Mouse (Mus musculus): ENCODE measurements around the gene Usp48. TPM values are rescaled to one million over a fixed set of nuclear protein-coding genes. Genes with fewer than 3 reads are reported as not detected.

Gene Usp48
- polyA plus RNA-seq, 1 experiment from 2014 or later = 70.6 TPM

DNA sequence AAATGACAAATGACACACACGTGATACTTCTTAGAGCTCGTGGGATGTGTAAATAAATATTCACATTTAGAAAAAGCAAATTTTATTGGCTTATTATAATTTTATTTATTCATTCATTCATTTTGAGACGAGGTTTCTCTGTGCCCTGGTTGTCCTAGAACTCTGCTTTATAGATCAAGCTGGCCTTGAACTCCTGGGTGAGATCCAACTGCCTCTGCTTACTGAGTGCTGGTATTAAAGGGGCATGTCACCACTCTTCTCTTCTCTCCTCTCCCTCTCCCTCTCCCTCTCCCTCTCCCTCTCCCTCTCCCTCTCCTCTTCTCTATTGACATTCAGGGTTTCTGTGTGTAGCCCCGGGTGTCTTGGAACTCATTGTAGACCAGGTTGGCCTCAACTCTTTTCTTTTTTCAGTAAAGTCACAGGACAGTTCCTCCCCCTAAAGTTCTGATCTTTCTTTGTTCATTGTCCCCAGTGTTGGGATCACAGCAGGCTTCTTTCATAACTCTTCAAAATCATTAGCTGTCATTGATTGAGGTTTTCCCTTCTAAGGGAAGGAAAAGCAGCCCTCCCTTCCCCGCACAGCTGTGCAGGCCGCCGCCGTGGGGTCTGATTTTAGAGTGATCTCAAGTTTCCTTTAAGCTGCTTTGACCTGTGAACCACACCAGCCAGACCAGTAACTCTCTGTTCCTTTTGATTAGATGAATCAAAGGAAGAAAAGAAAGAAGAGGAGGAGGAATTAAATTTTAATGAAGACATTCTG, 34.1 kb downstream of the Usp48 start:
- WGBS = 39% methylated on average over 8 of the region's 8 CpGs

DNA sequence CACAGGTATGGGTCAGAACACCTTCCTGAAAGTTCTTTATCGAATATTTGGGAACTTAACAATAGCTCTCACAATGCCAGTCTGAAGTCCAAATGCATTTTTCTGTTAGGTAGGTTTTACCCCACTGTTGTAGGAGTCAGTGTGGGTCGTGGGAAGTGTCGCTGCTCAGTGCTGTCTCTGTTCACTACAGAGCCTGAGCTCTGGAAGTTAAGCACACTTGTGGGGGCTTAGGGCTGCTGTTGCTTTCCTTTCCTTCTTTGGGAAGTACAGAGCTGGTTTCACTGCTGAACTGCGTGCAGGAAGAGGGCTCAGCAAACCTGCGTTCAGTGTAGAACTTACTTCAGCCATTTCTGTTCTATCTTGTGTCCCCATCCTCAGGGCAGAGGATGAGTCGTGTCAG, 34.8 kb downstream of the Usp48 start:
- H3K4me2 ChIP-seq = no peak overlapping the region
- H3K9me3 ChIP-seq = no peaks in the 10 kb centered on the region
- peaks cover 52% of the 10 kb centered on the region for H3K36me3 ChIP-seq (replicated peaks)
- no peak overlapping the region for H3K9ac ChIP-seq
- H3K4me3 ChIP-seq = no peak overlapping the region
- H3K27me3 ChIP-seq (replicated peaks) = no peaks in the 10 kb centered on the region
- H3K4me1 ChIP-seq = no peaks in the 10 kb centered on the region
- H3K27ac ChIP-seq = no peak overlapping the region
- 78% methylated on average over 6 of the region's 6 CpGs for WGBS
- no peak for ATAC-seq (replicated peaks)

More for the DNA sequence above, 34.1 kb downstream of the Usp48 start:
- no peak for ATAC-seq (replicated peaks)
- Histone ChIP-seq H3K36me3 (replicated peaks) (peaks cover 52% of the 10 kb centered on the region), H3K4me1 (no peaks in the 10 kb centered on the region), H3K4me3 (no peak overlapping the region), H3K27me3 (replicated peaks) (no peaks in the 10 kb centered on the region), H3K9ac (no peak overlapping the region), H3K4me2 (no peak overlapping the region), H3K27ac (no peak overlapping the region), H3K9me3 (no peaks in the 10 kb centered on the region)

DNA sequence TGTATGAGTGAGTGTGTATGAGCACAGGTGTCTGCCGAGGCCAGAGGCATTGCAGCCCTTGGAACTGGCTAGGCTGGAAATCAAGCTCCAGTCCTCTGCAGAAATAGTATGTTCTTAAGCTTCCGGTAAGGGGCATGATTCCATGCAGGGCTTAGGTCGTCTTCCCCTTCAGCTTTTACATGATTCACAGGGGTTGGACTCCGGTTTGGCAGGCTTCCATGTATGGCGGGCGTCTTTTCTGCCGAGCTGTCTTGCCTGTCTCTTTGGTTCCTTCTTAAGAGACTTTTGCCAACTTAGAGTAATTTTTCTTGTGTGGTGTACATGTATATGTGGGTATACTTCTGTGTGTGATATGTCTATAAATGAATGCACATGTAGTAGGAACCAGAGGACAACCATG, 35.8 kb downstream of the Usp48 start:
- Histone ChIP-seq H3K27me3 (replicated peaks) (no peaks in the 10 kb centered on the region), H3K36me3 (replicated peaks) (peaks cover 53% of the 10 kb centered on the region), H3K27ac (no peak overlapping the region), H3K4me1 (no peaks in the 10 kb centered on the region), H3K4me3 (no peak overlapping the region), H3K9ac (no peak overlapping the region), H3K9me3 (no peaks in the 10 kb centered on the region), H3K4me2 (no peak overlapping the region)
- no peak for ATAC-seq (replicated peaks)
- 79% methylated on average over 7 of the region's 7 CpGs for WGBS

DNA sequence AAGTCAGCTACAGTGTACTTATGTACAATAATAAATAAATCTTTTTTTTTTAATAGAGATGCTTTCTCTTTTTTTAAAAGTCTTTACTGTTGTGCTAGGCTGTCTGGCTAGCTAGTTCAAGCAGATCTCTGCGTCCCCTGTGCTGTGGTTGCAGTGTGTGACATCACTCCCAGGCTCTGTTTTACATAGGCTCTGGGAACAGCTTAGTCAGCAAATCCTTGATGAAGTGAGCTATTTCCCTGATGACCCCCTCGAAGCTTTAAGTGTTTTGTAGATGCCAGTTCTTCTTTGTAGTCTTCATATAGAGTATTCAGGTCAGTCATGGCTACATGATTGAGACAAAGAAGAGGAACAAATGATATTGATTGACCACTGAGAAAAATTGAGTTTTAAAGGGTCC, 36.6 kb downstream of the Usp48 start:
- WGBS = 79% methylated on average over 2 of the region's 2 CpGs
- no peaks in the 10 kb centered on the region for H3K27me3 ChIP-seq (replicated peaks)
- peaks cover 58% of the 10 kb centered on the region for H3K36me3 ChIP-seq (replicated peaks)
- H3K9me3 ChIP-seq = no peaks in the 10 kb centered on the region
- ATAC-seq (replicated peaks) = no peak
- H3K4me3 ChIP-seq = no peak overlapping the region
- no peak overlapping the region for H3K4me2 ChIP-seq
- no peak overlapping the region for H3K9ac ChIP-seq
- H3K27ac ChIP-seq = no peak overlapping the region
- no peaks in the 10 kb centered on the region for H3K4me1 ChIP-seq

DNA sequence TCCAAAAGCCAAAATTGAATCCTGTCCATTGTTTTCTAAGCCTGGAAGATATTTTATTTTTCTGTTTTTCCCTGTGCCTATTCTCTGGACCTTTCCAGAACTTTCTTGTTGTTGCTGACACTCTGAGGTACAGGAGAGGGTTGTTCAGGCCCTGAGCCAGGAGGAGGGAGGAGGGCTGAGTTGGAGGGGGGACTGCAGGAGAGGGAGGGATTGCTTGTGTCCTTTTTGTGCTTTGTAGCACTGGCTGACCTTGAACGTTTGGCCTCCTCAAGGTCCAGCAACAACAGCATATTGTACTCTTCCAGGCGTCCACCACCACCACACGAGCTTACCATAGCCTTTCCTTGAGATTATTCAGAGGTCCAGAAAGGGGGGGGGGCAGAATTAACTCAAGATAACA, 38.0 kb downstream of the Usp48 start:
- Histone ChIP-seq H3K4me3 (no peak overlapping the region), H3K9me3 (no peaks in the 10 kb centered on the region), H3K27ac (no peak overlapping the region), H3K4me2 (no peak overlapping the region), H3K27me3 (replicated peaks) (no peaks in the 10 kb centered on the region), H3K36me3 (replicated peaks) (peaks cover 61% of the 10 kb centered on the region), H3K9ac (no peak overlapping the region), H3K4me1 (no peaks in the 10 kb centered on the region)
- 68% methylated on average over 3 of the region's 3 CpGs for WGBS
- no peak for ATAC-seq (replicated peaks)

DNA sequence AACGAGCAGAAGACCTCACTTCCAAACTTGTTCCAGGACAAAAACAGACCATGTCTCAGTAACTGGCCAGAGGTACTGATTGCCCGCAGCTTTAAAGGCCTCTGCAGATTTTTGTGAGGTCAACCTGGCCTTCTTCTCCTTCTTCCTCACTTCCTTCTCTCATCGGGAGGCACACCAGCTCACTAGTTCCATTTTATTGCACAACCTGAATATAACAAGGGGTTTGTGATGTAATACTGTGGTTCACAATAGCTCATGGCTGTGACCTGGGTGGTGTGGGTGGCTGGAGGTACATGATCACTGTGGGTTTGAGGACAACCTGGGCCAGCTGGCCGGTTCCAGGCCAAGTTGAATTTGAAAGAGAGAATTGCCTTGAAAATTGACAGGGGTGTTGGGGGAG, 39.8 kb downstream of the Usp48 start:
- WGBS = 88% methylated on average over 4 of the region's 4 CpGs
- Histone ChIP-seq H3K4me1 (no peaks in the 10 kb centered on the region), H3K4me3 (no peak overlapping the region), H3K27ac (no peak overlapping the region), H3K36me3 (replicated peaks) (peaks cover 67% of the 10 kb centered on the region), H3K9me3 (no peaks in the 10 kb centered on the region), H3K9ac (no peak overlapping the region), H3K27me3 (replicated peaks) (no peaks in the 10 kb centered on the region), H3K4me2 (no peak overlapping the region)
- ATAC-seq (replicated peaks) = no peak

DNA sequence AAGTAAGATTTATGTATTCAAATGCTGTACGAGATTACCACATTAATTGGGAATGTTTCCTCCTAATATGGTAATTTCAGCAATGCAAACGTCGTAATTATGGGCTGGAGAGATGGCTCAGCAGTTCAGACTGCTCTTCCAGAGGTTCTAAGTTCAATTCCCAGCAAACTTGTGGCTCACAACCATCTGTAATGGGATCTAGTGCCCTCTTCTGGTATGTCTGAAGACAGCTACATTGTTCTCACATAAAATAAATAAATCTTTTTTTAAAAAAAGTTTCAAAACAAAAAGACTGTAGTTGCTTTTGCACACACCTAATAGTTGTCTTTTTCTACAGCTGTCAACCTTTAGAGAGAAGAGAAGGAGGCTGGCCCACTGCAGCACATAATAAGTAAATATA, 43.0 kb downstream of the Usp48 start:
- Histone ChIP-seq H3K9me3 (no peaks in the 10 kb centered on the region), H3K27me3 (replicated peaks) (no peaks in the 10 kb centered on the region), H3K27ac (no peak overlapping the region), H3K9ac (no peak overlapping the region), H3K4me3 (no peak overlapping the region), H3K36me3 (replicated peaks) (peaks cover 56% of the 10 kb centered on the region), H3K4me2 (no peak overlapping the region), H3K4me1 (no peaks in the 10 kb centered on the region)
- 95% methylated on average over 3 of the region's 3 CpGs for whole genome bisulfite sequencing
- no peak for ATAC-seq (replicated peaks)

DNA sequence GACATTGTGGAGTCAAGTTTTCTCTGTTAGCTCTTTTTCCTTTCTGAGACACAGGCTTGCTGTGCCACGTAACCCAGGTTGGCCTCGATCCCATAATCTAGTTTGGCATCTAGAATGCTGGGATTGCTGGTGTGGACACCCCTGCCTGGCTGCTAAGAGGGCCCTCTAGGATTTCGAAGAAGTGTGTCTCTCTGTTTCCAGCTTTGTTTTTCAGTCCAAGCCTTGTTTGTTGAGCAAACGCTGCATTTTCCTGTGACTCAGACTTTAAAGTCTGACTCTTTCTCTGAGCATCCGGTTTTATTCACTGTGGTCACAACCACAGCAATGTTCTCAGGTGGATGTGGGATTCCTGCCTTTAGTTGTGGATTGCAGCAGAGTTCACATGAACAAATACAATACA, 48.0 kb downstream of the Usp48 start:
- WGBS = 60% methylated on average over 5 of the region's 5 CpGs
- no peak overlapping the region for H3K27ac ChIP-seq
- H3K9me3 ChIP-seq = no peaks in the 10 kb centered on the region
- H3K9ac ChIP-seq = no peak overlapping the region
- no peaks in the 10 kb centered on the region for H3K27me3 ChIP-seq (replicated peaks)
- ATAC-seq (replicated peaks) = no peak
- no peak overlapping the region for H3K4me3 ChIP-seq
- H3K36me3 ChIP-seq (replicated peaks) = peaks cover 37% of the 10 kb centered on the region
- no peak overlapping the region for H3K4me2 ChIP-seq
- no peaks in the 10 kb centered on the region for H3K4me1 ChIP-seq

DNA sequence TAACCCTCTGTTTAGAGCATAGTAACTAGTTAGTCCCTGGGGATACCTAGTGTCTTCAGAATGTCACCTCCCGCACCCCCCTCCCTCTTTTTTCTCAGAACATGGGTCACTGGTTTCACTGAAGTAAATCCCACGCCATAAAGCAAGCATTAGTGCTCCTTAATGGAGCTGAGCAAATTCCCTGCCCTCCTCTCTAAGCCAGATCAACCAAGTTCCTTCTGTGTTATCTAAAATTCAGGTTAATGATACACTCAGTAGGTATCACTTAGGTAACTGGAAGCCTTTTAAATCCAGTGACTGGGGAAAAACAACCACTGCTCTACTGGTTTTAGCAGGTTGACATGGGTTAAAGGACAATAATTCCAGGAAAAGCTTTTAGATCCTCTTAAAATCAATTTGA, 48.5 kb downstream of the Usp48 start:
- ATAC-seq (replicated peaks) = no peak
- Histone ChIP-seq H3K9ac (no peak overlapping the region), H3K27me3 (replicated peaks) (no peaks in the 10 kb centered on the region), H3K9me3 (no peaks in the 10 kb centered on the region), H3K4me3 (no peak overlapping the region), H3K4me2 (no peak overlapping the region), H3K4me1 (no peaks in the 10 kb centered on the region), H3K36me3 (replicated peaks) (peaks cover 36% of the 10 kb centered on the region), H3K27ac (no peak overlapping the region)
- WGBS = 29% methylated on average over 2 of the region's 2 CpGs

DNA sequence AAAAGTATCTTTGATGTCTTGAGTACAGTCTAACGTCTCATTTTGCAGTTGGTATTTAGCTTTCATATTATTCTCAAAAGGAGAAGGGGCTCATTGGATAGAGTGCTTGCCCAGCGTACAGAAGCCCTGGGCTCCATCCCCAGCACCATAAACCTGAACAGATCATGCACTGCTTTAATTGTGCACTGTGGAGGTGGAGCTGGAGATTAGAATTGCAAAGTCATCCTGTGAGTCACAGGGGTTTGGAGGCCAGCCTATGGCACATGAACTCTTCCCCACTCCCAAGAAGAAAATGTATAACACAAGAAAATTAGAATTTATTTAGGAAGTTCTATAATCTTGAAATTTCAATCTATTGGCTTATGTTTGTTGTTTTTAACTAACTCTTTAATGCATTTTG, 49.9 kb downstream of the Usp48 start:
- ATAC-seq (replicated peaks) = no peak
- peaks cover 38% of the 10 kb centered on the region for H3K36me3 ChIP-seq (replicated peaks)

DNA sequence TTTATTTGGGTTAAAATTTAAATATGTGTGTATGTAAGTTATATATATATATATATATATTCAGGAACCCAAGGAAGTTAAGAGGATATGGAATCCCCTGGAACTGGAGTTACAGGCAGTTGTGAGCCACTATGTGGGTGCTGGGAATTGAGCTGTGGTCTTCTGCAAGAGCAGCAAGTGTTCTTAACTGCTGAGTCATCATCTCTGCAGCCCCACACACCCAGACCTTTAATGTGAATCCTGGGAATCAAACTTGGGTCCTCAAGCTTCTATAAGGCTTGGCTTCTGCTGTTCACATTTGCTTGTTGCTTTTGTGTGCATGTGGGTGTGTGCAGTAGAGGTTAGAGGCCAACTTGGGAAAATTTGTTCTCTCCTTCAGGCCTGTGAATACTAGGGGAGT, 52.7 kb downstream of the Usp48 start:
- no peak for ATAC-seq (replicated peaks)
- H3K9me3 ChIP-seq = no peaks in the 10 kb centered on the region
- no peak overlapping the region for H3K4me3 ChIP-seq
- H3K27ac ChIP-seq = no peak overlapping the region
- H3K36me3 ChIP-seq (replicated peaks) = peaks cover 41% of the 10 kb centered on the region
- no peak overlapping the region for H3K9ac ChIP-seq
- H3K4me2 ChIP-seq = no peak overlapping the region
- H3K4me1 ChIP-seq = no peaks in the 10 kb centered on the region
- no peaks in the 10 kb centered on the region for H3K27me3 ChIP-seq (replicated peaks)

More for the DNA sequence above, 49.9 kb downstream of the Usp48 start:
- H3K27ac ChIP-seq = no peak overlapping the region
- no peaks in the 10 kb centered on the region for H3K4me1 ChIP-seq
- 90% methylated on average over 2 of the region's 2 CpGs for WGBS
- no peaks in the 10 kb centered on the region for H3K27me3 ChIP-seq (replicated peaks)
- no peaks in the 10 kb centered on the region for H3K9me3 ChIP-seq
- H3K4me3 ChIP-seq = no peak overlapping the region
- no peak overlapping the region for H3K9ac ChIP-seq
- H3K4me2 ChIP-seq = no peak overlapping the region

DNA sequence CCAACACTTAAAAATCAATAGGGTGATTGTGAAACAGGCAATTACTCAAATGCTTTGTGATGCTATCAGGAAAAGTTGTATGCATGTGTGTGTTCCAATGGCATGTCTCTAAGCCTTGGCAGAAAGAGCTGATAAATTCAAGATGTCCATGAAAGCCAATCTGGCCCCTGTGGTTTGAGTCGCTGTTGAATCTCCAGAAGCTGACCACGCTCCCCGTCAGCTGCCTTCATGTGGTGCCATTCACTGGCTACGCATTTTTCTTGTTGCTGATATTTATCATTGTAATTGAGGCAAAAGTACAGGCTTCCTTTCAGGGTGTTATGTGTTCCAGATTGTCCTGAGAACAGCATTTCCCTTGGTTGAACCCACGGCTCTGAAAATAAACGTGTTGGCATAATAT, 54.1 kb downstream of the Usp48 start:
- WGBS = 90% methylated on average over 6 of the region's 6 CpGs
- ATAC-seq (replicated peaks) = no peak
- Histone ChIP-seq H3K4me2 (no peak overlapping the region), H3K27me3 (replicated peaks) (no peaks in the 10 kb centered on the region), H3K36me3 (replicated peaks) (peaks cover 50% of the 10 kb centered on the region), H3K27ac (no peak overlapping the region), H3K9ac (no peak overlapping the region), H3K4me3 (no peak overlapping the region), H3K9me3 (no peaks in the 10 kb centered on the region), H3K4me1 (no peaks in the 10 kb centered on the region)

DNA sequence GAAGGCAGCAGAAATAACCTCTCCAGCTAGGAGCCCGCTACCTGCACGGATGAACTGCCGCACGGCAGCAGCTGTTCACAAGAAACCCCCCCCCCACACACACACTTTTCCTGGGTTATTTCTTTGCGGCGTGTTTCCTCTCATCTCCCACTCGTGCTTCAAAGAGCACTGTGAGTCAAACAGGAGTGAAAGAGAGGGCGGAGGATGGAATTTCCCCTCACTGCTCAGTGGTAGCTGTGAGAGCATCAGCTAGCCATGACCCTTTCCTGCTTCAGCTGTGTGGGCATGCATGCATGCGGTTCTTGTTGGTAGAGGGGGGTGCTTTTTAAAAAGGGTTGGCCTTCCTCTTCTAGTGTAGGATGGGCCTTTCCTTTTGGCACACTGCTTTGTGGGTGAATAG, 54.7 kb downstream of the Usp48 start:
- 80% methylated on average over 9 of the region's 9 CpGs for WGBS
- Histone ChIP-seq H3K4me1 (no peaks in the 10 kb centered on the region), H3K9me3 (no peaks in the 10 kb centered on the region), H3K4me2 (no peak overlapping the region), H3K4me3 (no peak overlapping the region), H3K27me3 (replicated peaks) (no peaks in the 10 kb centered on the region), H3K27ac (no peak overlapping the region), H3K36me3 (replicated peaks) (peaks cover 53% of the 10 kb centered on the region), H3K9ac (no peak overlapping the region)
- no peak for ATAC-seq (replicated peaks)

All from midbrain, embryonic 15.5 days (tissue).